In genomic region chr9:115039245-115039644, GRCm38 (mm10) we compare ENCODE assay signal across 13 mouse cellular contexts. TPM values are rescaled to one million over a fixed set of nuclear protein-coding genes. Genes with fewer than 3 reads are reported as not detected.
DNase-seq lines count a peak whose midpoint lies in the region; ATAC-seq and TF ChIP-seq lines count a peak whose summit lies in the region.
"Had no signal": no experiment of that assay in that cellular context is flagged by ENCODE, and none has a peak within 500 bp of the region (broad histone marks: within the 10 kb centered on the region; RNA-seq: fewer than 3 reads in every experiment).

No protein-coding gene starts in this region.

- H3K9me3 ChIP-seq in kidney, postnatal 0 days (replicated peaks; ENCODE audit: low read length), result no peaks in the 10 kb centered on the region
- H3K9me3 ChIP-seq in intestine, embryonic 14.5 days (ENCODE audit: control insufficient read depth, low read length), result no peaks in the 10 kb centered on the region
- H3K9me3 ChIP-seq in neural tube, embryonic 13.5 days, result no peaks in the 10 kb centered on the region
- H3K9me3 ChIP-seq: liver, embryonic 15.5 days; stomach, embryonic 15.5 days had no signal

- WGBS in kidney, postnatal 0 days, result 53% methylated on average over 7 of the region's 7 CpGs
- 48% methylated on average over 7 of the region's 7 CpGs for WGBS in intestine, embryonic 14.5 days
- 34% methylated on average over 7 of the region's 7 CpGs for WGBS in neural tube, embryonic 13.5 days

- H3K4me2 ChIP-seq in kidney, postnatal 0 days (ENCODE audit: low read length), result no peak overlapping the region
- no peak overlapping the region for H3K4me2 ChIP-seq in intestine, embryonic 14.5 days (ENCODE audit: low read length)
- no peak overlapping the region for H3K4me2 ChIP-seq in neural tube, embryonic 13.5 days
- H3K4me2 ChIP-seq: heart, embryonic 11.5 days; liver, embryonic 15.5 days; stomach, embryonic 15.5 days had no signal

- no peak for DNase-seq in kidney, postnatal 0 days (ENCODE audit: low spot score)
- no peak for DNase-seq in kidney, adult 11 months
- peak; percentile 90 for DNase-seq in ZHBTc4 (ENCODE audit: low read depth, low spot score)
- DNase-seq in intestine, embryonic 14.5 days (ENCODE audit: low spot score), result peak; percentile 78
- no peak for DNase-seq in layer of hippocampus, adult 9-11 months
- no peak for DNase-seq in heart, postnatal 14 days
- DNase-seq in adrenal gland, adult (ENCODE audit: inconsistent age in 2 of 2, low spot score in 1 of 2), result no peak
- DNase-seq: kidney, postnatal 14 days; right cerebral cortex, postnatal 25 days had no signal

- H3K27ac ChIP-seq in kidney, postnatal 0 days, result no peak overlapping the region
- H3K27ac ChIP-seq in intestine, embryonic 14.5 days (ENCODE audit: low read depth), result no peak overlapping the region
- 0 out of 2 replicates have a peak overlapping the region, but pooled peaks have one; percentile 35 for H3K27ac ChIP-seq in neural tube, embryonic 13.5 days (replicated peaks)
- H3K27ac ChIP-seq: liver, embryonic 15.5 days; stomach, embryonic 15.5 days had no signal

- H3K36me3 ChIP-seq in kidney, postnatal 0 days (ENCODE audit: insufficient read depth, low read length), result no peaks in the 10 kb centered on the region
- no peaks in the 10 kb centered on the region for H3K36me3 ChIP-seq in intestine, embryonic 14.5 days (ENCODE audit: control insufficient read depth, insufficient read depth, low read length)
- no peaks in the 10 kb centered on the region for H3K36me3 ChIP-seq in neural tube, embryonic 13.5 days
- H3K36me3 ChIP-seq: liver, embryonic 15.5 days; stomach, embryonic 15.5 days had no signal

- H3K4me3 ChIP-seq in kidney, postnatal 0 days (replicated peaks; ENCODE audit: low read depth, low read length), result no peak overlapping the region
- no peak overlapping the region for H3K4me3 ChIP-seq in intestine, embryonic 14.5 days (ENCODE audit: low read depth, low read length)
- no peak overlapping the region for H3K4me3 ChIP-seq in neural tube, embryonic 13.5 days
- H3K4me3 ChIP-seq: liver, embryonic 15.5 days; stomach, embryonic 15.5 days had no signal

- no peak for TF ChIP-seq CTCF in kidney, postnatal 0 days (IDR thresholded peaks at IDR 0.05; ENCODE audit: low read depth)

- H3K9ac ChIP-seq in kidney, postnatal 0 days (ENCODE audit: low read depth, low read length), result no peak overlapping the region
- no peak overlapping the region for H3K9ac ChIP-seq in intestine, embryonic 14.5 days (ENCODE audit: low read length)
- H3K9ac ChIP-seq in neural tube, embryonic 13.5 days, result no peak overlapping the region
- H3K9ac ChIP-seq: liver, embryonic 15.5 days; stomach, embryonic 15.5 days had no signal

- no peaks in the 10 kb centered on the region for H3K4me1 ChIP-seq in kidney, postnatal 0 days (replicated peaks; ENCODE audit: insufficient read depth, low read length)
- H3K4me1 ChIP-seq in intestine, embryonic 14.5 days (replicated peaks; ENCODE audit: control insufficient read depth, insufficient read depth, low read length), result peaks cover 10% of the 10 kb centered on the region; the same call in 1 of the 2 replicates
- peaks cover 21% of the 10 kb centered on the region for H3K4me1 ChIP-seq in neural tube, embryonic 13.5 days (replicated peaks)
- H3K4me1 ChIP-seq: liver, embryonic 15.5 days; stomach, embryonic 15.5 days had no signal

- intact Hi-C loops in heart, postnatal 14 days (cut with DNase I), result no loop called here

- H3K27me3 ChIP-seq in kidney, postnatal 0 days (ENCODE audit: insufficient read depth, low read length), result no peaks in the 10 kb centered on the region
- H3K27me3 ChIP-seq in intestine, embryonic 14.5 days (replicated peaks; ENCODE audit: control insufficient read depth, insufficient read depth, low read length), result no peaks in the 10 kb centered on the region
- no peaks in the 10 kb centered on the region; the same call in 1 of the 2 replicates for H3K27me3 ChIP-seq in neural tube, embryonic 13.5 days
- H3K27me3 ChIP-seq: liver, embryonic 15.5 days; stomach, embryonic 15.5 days had no signal

- 0 out of 2 replicates have a peak, but pooled peaks have one; percentile 33 for ATAC-seq in kidney, postnatal 0 days (replicated peaks; ENCODE audit: low FRiP score, low read depth)
- peak; percentile 61 for ATAC-seq in intestine, embryonic 14.5 days (replicated peaks; ENCODE audit: low FRiP score, low TSS enrichment, low read depth)
- ATAC-seq in neural tube, embryonic 13.5 days (ENCODE audit: low read depth), result no peak; the same call in 1 of the 2 replicates

RNA-seq across cellular contexts. Expression of gene Rps27rt, which starts 56.7 kb away (rescaled TPM):
- 792 and 845 TPM in 2 replicates for polyA plus RNA-seq in kidney, postnatal 0 days (2015; fragmentation: Nextera tagmentation; extraction: Ambion mirVana)
- polyA plus RNA-seq in intestine, embryonic 14.5 days (2014; fragmentation: Nextera tagmentation; extraction: Ambion mirVana), result 552 and 593 TPM in 2 replicates
- polyA plus RNA-seq in neural tube, embryonic 13.5 days (2015; fragmentation: Nextera tagmentation; extraction: Ambion mirVana), result 299 and 320 TPM in 2 replicates
- 10 to 100 TPM; 13.5 to 32.5 TPM for total RNA-seq in heart, postnatal 14 days (2021)

Comparison
In these comparisons a context has a peak if more than half of its experiments do, and no peak if none do; other contexts are left out.
1. DNase-seq: peak in ZHBTc4 (single experiment) and intestine, embryonic 14.5 days (single experiment); none in kidney, postnatal 0 days (single experiment), kidney, adult 11 months (single experiment), layer of hippocampus, adult 9-11 months (single experiment), heart, postnatal 14 days (0 of 2) and adrenal gland, adult (0 of 2).